Mouse (Mus musculus): Measurements from ENCODE around the gene Rbm18. TPM values are rescaled to one million over a fixed set of nuclear protein-coding genes. Genes with fewer than 3 reads are reported as not detected.
"Not testable (repeated sequence)": the region's sequence is repeated elsewhere in the genome, so short reads cannot be mapped to it uniquely, and the experiment has no call there.

Gene Rbm18
- 39.7 and 41.5 TPM in 2 replicates for polyA plus RNA-seq (2012; rRNA removed)

- DNase-seq (ENCODE audit: low spot score), result peak; percentile 95
These were observed at the start of gene Rbm18, which contains the start of gene Mrrf for GRCm38 (mm10) chr2:36136300-36136941. Gene Rbm18 (minus strand): TSS chr2:36136773. Gene Mrrf (plus strand): TSS chr2:36136389.

GRCm38 (mm10) chr2:36184876-36185275 is 48.3 kb upstream of the Rbm18 start:
- DNase-seq (ENCODE audit: low spot score), result no peak

GRCm38 (mm10) chr2:36184192-36184591 is 47.6 kb upstream of the Rbm18 start:
- no peak for DNase-seq (ENCODE audit: low spot score)

GRCm38 (mm10) chr2:36183278-36183677 is 46.7 kb upstream of the Rbm18 start:
- no peak for DNase-seq (ENCODE audit: low spot score)

GRCm38 (mm10) chr2:36181587-36182368 is 45.2 kb upstream of the Rbm18 start:
- not testable (repeated sequence) for DNase-seq (ENCODE audit: low spot score)

GRCm38 (mm10) chr2:36179487-36179886 is 42.9 kb upstream of the Rbm18 start:
- DNase-seq (ENCODE audit: low spot score), result no peak

GRCm38 (mm10) chr2:36172574-36172973 is 36.0 kb upstream of the Rbm18 start:
- DNase-seq (ENCODE audit: low spot score), result no peak

GRCm38 (mm10) chr2:36172136-36172535 is 35.6 kb upstream of the Rbm18 start:
- DNase-seq (ENCODE audit: low spot score), result no peak

- DNase-seq (ENCODE audit: low spot score), result no peak
These were observed 32.6 kb upstream of the Rbm18 start for GRCm38 (mm10) chr2:36169176-36169575.

GRCm38 (mm10) chr2:36167990-36168618 is 31.5 kb upstream of the Rbm18 start:
- no peak for DNase-seq (ENCODE audit: low spot score)

- no peak for DNase-seq (ENCODE audit: low spot score)
These were observed 22.8 kb upstream of the Rbm18 start for GRCm38 (mm10) chr2:36159336-36159735.

GRCm38 (mm10) chr2:36157461-36157860 is 20.9 kb upstream of the Rbm18 start:
- no peak for DNase-seq (ENCODE audit: low spot score)

GRCm38 (mm10) chr2:36152401-36152800 is 15.8 kb upstream of the Rbm18 start:
- not testable (repeated sequence) for DNase-seq (ENCODE audit: low spot score)

- no peak for DNase-seq (ENCODE audit: low spot score)
These were observed 12.3 kb upstream of the Rbm18 start for GRCm38 (mm10) chr2:36148876-36149365.

GRCm38 (mm10) chr2:36139096-36139495 is 2.5 kb upstream of the Rbm18 start:
- no peak for DNase-seq (ENCODE audit: low spot score)

GRCm38 (mm10) chr2:36135887-36136286 is 686 bp downstream of the Rbm18 start:
- DNase-seq (ENCODE audit: low spot score), result no peak

GRCm38 (mm10) chr2:36129051-36129450 is 7.5 kb downstream of the Rbm18 start:
- no peak for DNase-seq (ENCODE audit: low spot score)

GRCm38 (mm10) chr2:36127973-36128372 is 8.6 kb downstream of the Rbm18 start:
- no peak for DNase-seq (ENCODE audit: low spot score)

GRCm38 (mm10) chr2:36126795-36127429 is 9.7 kb downstream of the Rbm18 start:
- DNase-seq (ENCODE audit: low spot score), result no peak

- no peak for DNase-seq (ENCODE audit: low spot score)
These were observed 23.9 kb downstream of the Rbm18 start for GRCm38 (mm10) chr2:36112632-36113031.

GRCm38 (mm10) chr2:36108615-36109014 is 28.0 kb downstream of the Rbm18 start:
- DNase-seq (ENCODE audit: low spot score), result no peak

Measured in urinary bladder, adult 2 months (tissue).